Comparison of ENCODE assay signal across 9 mouse cellular contexts in the genomic region with DNA sequence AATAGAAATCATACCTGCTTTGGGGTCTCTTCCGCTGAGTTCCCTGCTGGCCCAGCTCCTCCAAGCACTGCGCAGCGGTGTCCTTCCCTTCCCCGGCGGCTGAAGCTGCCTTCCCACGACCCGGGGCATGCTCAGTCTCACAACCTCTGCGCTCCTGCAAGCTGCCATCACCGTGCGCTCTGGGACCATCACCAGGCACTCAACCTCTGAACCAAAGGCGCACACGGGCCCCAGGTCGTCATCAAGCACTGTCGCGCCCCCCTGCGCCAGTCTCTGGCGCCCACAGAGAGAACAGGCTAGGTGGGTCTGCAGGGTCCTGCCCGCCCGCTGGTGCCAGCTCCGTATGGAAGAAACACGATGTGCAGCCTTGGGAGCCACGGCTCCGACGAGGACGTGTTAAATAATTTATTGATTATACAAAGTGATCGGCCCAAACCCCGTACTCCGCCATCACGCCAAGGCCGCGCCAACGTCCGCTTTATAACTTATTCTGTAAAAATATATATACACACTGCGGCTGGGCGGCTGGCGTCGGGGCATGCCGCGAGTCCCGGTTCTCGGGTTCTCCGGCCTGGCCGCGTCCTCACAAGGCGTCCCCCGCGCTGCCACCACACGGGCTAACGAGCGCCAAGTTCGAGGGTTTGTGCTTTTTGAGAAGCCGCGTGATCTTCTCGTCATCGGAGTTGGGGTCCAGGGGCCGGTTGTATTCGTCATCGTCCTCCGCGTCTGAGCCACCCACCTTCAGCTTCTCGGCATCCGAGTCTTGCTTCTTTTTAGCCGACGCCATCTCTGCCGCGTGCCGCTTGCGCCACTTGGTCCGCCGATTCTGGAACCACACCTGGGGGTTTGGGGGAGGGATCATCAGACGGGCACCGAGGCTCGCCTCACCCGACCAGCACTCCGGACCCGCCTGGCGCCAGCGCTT. TPM values are rescaled to one million over a fixed set of nuclear protein-coding genes. Genes with fewer than 3 reads are reported as not detected.
A peak's percentile ranks its signal among the peaks of the same experiment; 100 is the strongest.
DNase-seq lines count a peak whose midpoint lies in the region; ATAC-seq and TF ChIP-seq lines count a peak whose summit lies in the region.
"Had no signal": no experiment of that assay in that cellular context is flagged by ENCODE, and none has a peak within 500 bp of the region (broad histone marks: within the 10 kb centered on the region; RNA-seq: fewer than 3 reads in every experiment).

No protein-coding gene starts in this region.

- DNase-seq in kidney, postnatal 0 days (ENCODE audit: low spot score) = no peak
- no peak for DNase-seq in kidney, adult 11 months
- peak; percentile 50 for DNase-seq in embryo, embryonic 10.5 days (ENCODE audit: low spot score)
- peak; percentile 7 to 11 for DNase-seq in heart, postnatal 36 days
- peak; percentile 97 for DNase-seq in midbrain, embryonic 11.5 days (ENCODE audit: low spot score, missing footprints)
- DNase-seq in frontal cortex, postnatal 25 days (ENCODE audit: low spot score in 2 of 2) = no peak
- DNase-seq in ovary, adult 18-20 months (ENCODE audit: low spot score) = no peak
- no peak for DNase-seq in layer of hippocampus, adult 11-12 months (ENCODE audit: low spot score)

- intact Hi-C loops in heart, postnatal 36 days (cut with DNase I) = no loop called here

- 2% methylated on average over 78 of the region's 78 CpGs for WGBS in kidney, postnatal 0 days
- 1% methylated on average over 78 of the region's 78 CpGs for WGBS in midbrain, embryonic 11.5 days

- peaks cover 71% of the 10 kb centered on the region for H3K27me3 ChIP-seq in kidney, postnatal 0 days (ENCODE audit: insufficient read depth, low read length)
- peaks cover 89% of the 10 kb centered on the region for H3K27me3 ChIP-seq in midbrain, embryonic 11.5 days (ENCODE audit: control insufficient read depth, insufficient read depth, low read length)

- H3K27ac ChIP-seq in kidney, postnatal 0 days = no peak overlapping the region
- H3K27ac ChIP-seq in midbrain, embryonic 11.5 days (ENCODE audit: low read depth, low read length) = no peak overlapping the region; the same call in 1 of the 2 replicates

- no peak for TF ChIP-seq CTCF in kidney, postnatal 0 days (IDR thresholded peaks at IDR 0.05; ENCODE audit: low read depth)

- H3K9ac ChIP-seq in kidney, postnatal 0 days (ENCODE audit: low read depth, low read length) = no peak overlapping the region
- peak overlapping the region; percentile 65 for H3K9ac ChIP-seq in midbrain, embryonic 11.5 days (ENCODE audit: low read length)

- no peaks in the 10 kb centered on the region for H3K9me3 ChIP-seq in kidney, postnatal 0 days (replicated peaks; ENCODE audit: low read length)
- no peaks in the 10 kb centered on the region for H3K9me3 ChIP-seq in midbrain, embryonic 11.5 days (ENCODE audit: control insufficient read depth, low read length)

- H3K4me3 ChIP-seq in kidney, postnatal 0 days (replicated peaks; ENCODE audit: low read depth, low read length) = peak overlapping the region; percentile 31; the same call in 1 of the 2 replicates
- H3K4me3 ChIP-seq in midbrain, embryonic 11.5 days (ENCODE audit: low read depth, low read length) = peak overlapping the region; percentile 44

- peaks cover 16% of the 10 kb centered on the region for H3K4me1 ChIP-seq in kidney, postnatal 0 days (replicated peaks; ENCODE audit: insufficient read depth, low read length)
- peaks cover 22% of the 10 kb centered on the region for H3K4me1 ChIP-seq in midbrain, embryonic 11.5 days (ENCODE audit: control insufficient read depth, insufficient read depth, low read length)

- ATAC-seq in kidney, postnatal 0 days (replicated peaks; ENCODE audit: low FRiP score, low read depth) = no peak
- ATAC-seq in midbrain, embryonic 11.5 days (ENCODE audit: low FRiP score) = no peak

- H3K36me3 ChIP-seq in kidney, postnatal 0 days (ENCODE audit: insufficient read depth, low read length) = 0 out of 2 replicates have a peak, but pooled peaks cover 6% of the 10 kb centered on the region
- no peaks in the 10 kb centered on the region for H3K36me3 ChIP-seq in midbrain, embryonic 11.5 days (ENCODE audit: control insufficient read depth, insufficient read depth, low read length)

- H3K4me2 ChIP-seq in kidney, postnatal 0 days (ENCODE audit: low read length) = peak overlapping the region; percentile 52
- peak overlapping the region; percentile 59 for H3K4me2 ChIP-seq in midbrain, embryonic 11.5 days

RNA-seq across cellular contexts. Expression of a gene that starts 1.5 kb away (rescaled TPM):
- 0.11 and 0.20 TPM in 2 replicates for polyA plus RNA-seq in kidney, postnatal 0 days (2015; fragmentation: Nextera tagmentation; extraction: Ambion mirVana)
- total RNA-seq in heart, postnatal 36 days (2021) = not detected
- 48.3 and 54.7 TPM in 2 replicates for polyA plus RNA-seq in midbrain, embryonic 11.5 days (2014; fragmentation: Nextera tagmentation; extraction: Ambion mirVana)
- total RNA-seq: hematopoietic stem cell, adult 5-6 weeks had no signal

Comparison
In these comparisons a context has a peak if more than half of its experiments do, and no peak if none do; other contexts are left out.
1. DNase-seq: peak in embryo, embryonic 10.5 days (single experiment), heart, postnatal 36 days (2 of 2) and midbrain, embryonic 11.5 days (single experiment); none in kidney, postnatal 0 days (single experiment), kidney, adult 11 months (single experiment), frontal cortex, postnatal 25 days (0 of 2), ovary, adult 18-20 months (single experiment) and layer of hippocampus, adult 11-12 months (single experiment).
2. RNA of a gene that starts 1.5 kb away (polyA plus RNA-seq): 48.3 to 54.7 TPM in midbrain, embryonic 11.5 days; 0.11 to 0.20 TPM in kidney, postnatal 0 days; every median in the first group is over 10 times any median in the second.